Comparison of ENCODE assay signal across 10 mouse cellular contexts in the genomic region with DNA sequence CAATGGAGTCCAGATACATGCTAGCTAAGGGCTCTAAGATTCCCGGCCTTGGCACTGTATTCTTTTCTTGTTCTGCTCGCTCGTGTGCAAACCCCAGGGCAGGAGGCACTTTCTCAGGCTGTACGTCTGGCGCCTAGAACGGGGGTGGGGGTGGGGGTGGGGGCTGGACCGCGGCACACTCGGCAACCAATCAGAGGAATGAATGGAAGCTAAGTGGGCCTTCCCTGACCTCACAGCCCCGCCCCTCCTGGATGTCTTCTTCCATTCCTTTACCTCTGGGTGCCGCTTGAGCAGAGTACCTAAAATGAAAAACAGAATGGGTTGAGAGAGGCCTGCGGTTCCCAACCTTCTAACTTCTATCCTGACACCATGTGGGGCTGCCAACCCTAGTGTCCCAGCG. TPM values are rescaled to one million over a fixed set of nuclear protein-coding genes. Genes with fewer than 3 reads are reported as not detected.
DNase-seq lines count a peak whose midpoint lies in the region; ATAC-seq lines count a peak whose summit lies in the region.
"Had no signal": no experiment of that assay in that cellular context is flagged by ENCODE, and none has a peak within 500 bp of the region (broad histone marks: within the 10 kb centered on the region; RNA-seq: fewer than 3 reads in every experiment).

No protein-coding gene starts in this region.

- H3K9ac ChIP-seq in kidney, embryonic 15.5 days: no peak overlapping the region
- 0 out of 2 replicates have a peak overlapping the region, but pooled peaks have one; percentile 28 for H3K9ac ChIP-seq in embryonic facial prominence, embryonic 11.5 days (replicated peaks; ENCODE audit: low read length)
- H3K9ac ChIP-seq in limb, embryonic 12.5 days (replicated peaks): no peak overlapping the region
- H3K9ac ChIP-seq: liver, embryonic 15.5 days had no signal

- H3K4me3 ChIP-seq in kidney, embryonic 15.5 days (replicated peaks): no peak overlapping the region
- no peak overlapping the region for H3K4me3 ChIP-seq in embryonic facial prominence, embryonic 11.5 days (ENCODE audit: low read depth, low read length)
- no peak overlapping the region for H3K4me3 ChIP-seq in limb, embryonic 12.5 days (replicated peaks)
- H3K4me3 ChIP-seq: liver, embryonic 15.5 days had no signal

- H3K4me2 ChIP-seq in kidney, embryonic 15.5 days: no peak overlapping the region
- H3K4me2 ChIP-seq in embryonic facial prominence, embryonic 11.5 days (ENCODE audit: low read depth, low read length): peak overlapping the region; percentile 13; the same call in 1 of the 2 replicates
- H3K4me2 ChIP-seq in limb, embryonic 12.5 days: peak overlapping the region; percentile 8; the same call in 1 of the 2 replicates
- H3K4me2 ChIP-seq: liver, embryonic 15.5 days had no signal

- DNase-seq in kidney, postnatal 36 days: no peak
- DNase-seq in ZHBTc4 (ENCODE audit: low read depth, low spot score): peak; percentile 90
- peak; percentile 66 for DNase-seq in embryonic facial prominence, embryonic 11.5 days (ENCODE audit: low spot score)
- no peak for DNase-seq in layer of hippocampus, adult 11-12 months (ENCODE audit: low spot score)
- DNase-seq in cerebellum, postnatal 25 days: no peak
- DNase-seq: gastrocnemius, postnatal 10 days had no signal

- H3K9me3 ChIP-seq in kidney, embryonic 15.5 days (replicated peaks): no peaks in the 10 kb centered on the region
- no peaks in the 10 kb centered on the region for H3K9me3 ChIP-seq in embryonic facial prominence, embryonic 11.5 days (replicated peaks; ENCODE audit: control insufficient read depth, low read length)
- H3K9me3 ChIP-seq in limb, embryonic 12.5 days: no peaks in the 10 kb centered on the region
- H3K9me3 ChIP-seq: liver, embryonic 15.5 days had no signal

- peaks cover 34% of the 10 kb centered on the region for H3K4me1 ChIP-seq in kidney, embryonic 15.5 days
- H3K4me1 ChIP-seq in embryonic facial prominence, embryonic 11.5 days (ENCODE audit: control insufficient read depth, insufficient read depth, low read length): peaks cover 2% of the 10 kb centered on the region; the same call in 1 of the 2 replicates
- peaks cover 40% of the 10 kb centered on the region for H3K4me1 ChIP-seq in limb, embryonic 12.5 days (replicated peaks)

- no peak overlapping the region for H3K27ac ChIP-seq in kidney, embryonic 15.5 days
- no peak overlapping the region for H3K27ac ChIP-seq in embryonic facial prominence, embryonic 11.5 days (replicated peaks; ENCODE audit: low read depth, low read length)
- no peak overlapping the region for H3K27ac ChIP-seq in limb, embryonic 12.5 days
- H3K27ac ChIP-seq: liver, embryonic 15.5 days had no signal

- no peaks in the 10 kb centered on the region for H3K27me3 ChIP-seq in kidney, embryonic 15.5 days
- no peaks in the 10 kb centered on the region for H3K27me3 ChIP-seq in embryonic facial prominence, embryonic 11.5 days (ENCODE audit: control insufficient read depth, insufficient read depth, low read length)
- no peaks in the 10 kb centered on the region for H3K27me3 ChIP-seq in limb, embryonic 12.5 days

- WGBS in kidney, embryonic 15.5 days: 22% methylated on average over 13 of the region's 13 CpGs
- WGBS in embryonic facial prominence, embryonic 11.5 days: 5% methylated on average over 13 of the region's 13 CpGs
- WGBS in limb, embryonic 12.5 days: 11% methylated on average over 13 of the region's 13 CpGs

- peaks cover 55% of the 10 kb centered on the region for H3K36me3 ChIP-seq in kidney, embryonic 15.5 days
- no peaks in the 10 kb centered on the region for H3K36me3 ChIP-seq in embryonic facial prominence, embryonic 11.5 days (replicated peaks; ENCODE audit: control insufficient read depth, insufficient read depth, low read depth, low read length)
- peaks cover 41% of the 10 kb centered on the region for H3K36me3 ChIP-seq in limb, embryonic 12.5 days
- H3K36me3 ChIP-seq: G1E had no signal

- peak; percentile 13; the same call in 1 of the 2 replicates for ATAC-seq in kidney, embryonic 15.5 days (replicated peaks; ENCODE audit: low FRiP score)
- ATAC-seq in embryonic facial prominence, embryonic 11.5 days (replicated peaks; ENCODE audit: insufficient number of reproducible peaks, low FRiP score, low TSS enrichment, low read depth): peak; percentile 24; the same call in 1 of the 2 replicates
- no peak for ATAC-seq in limb, embryonic 12.5 days (ENCODE audit: insufficient number of reproducible peaks, insufficient read depth, low FRiP score, low TSS enrichment, low read depth)

RNA-seq across cellular contexts. Expression of a gene that starts 4.8 kb away (rescaled TPM):
- polyA plus RNA-seq in kidney, embryonic 15.5 days (2015; fragmentation: Nextera tagmentation; extraction: Ambion mirVana): 58.7 and 62.6 TPM in 2 replicates
- polyA plus RNA-seq in embryonic facial prominence, embryonic 11.5 days (2014; fragmentation: Nextera tagmentation; extraction: Ambion mirVana): 22.8 and 24.3 TPM in 2 replicates
- polyA plus RNA-seq in limb, embryonic 12.5 days (2016; fragmentation: Nextera tagmentation; extraction: Ambion mirVana): 37.3 and 38.6 TPM in 2 replicates
- polyA plus RNA-seq: G1E had no signal

RNA-seq across cellular contexts. Expression of a gene that starts 11.5 kb away (rescaled TPM):
- 4.4 and 4.8 TPM in 2 replicates for polyA plus RNA-seq in kidney, embryonic 15.5 days (2015; fragmentation: Nextera tagmentation; extraction: Ambion mirVana)
- 0.88 and 1.1 TPM in 2 replicates for polyA plus RNA-seq in embryonic facial prominence, embryonic 11.5 days (2014; fragmentation: Nextera tagmentation; extraction: Ambion mirVana)
- polyA plus RNA-seq in limb, embryonic 12.5 days (2016; fragmentation: Nextera tagmentation; extraction: Ambion mirVana): 1.0 and 1.3 TPM in 2 replicates
- polyA plus RNA-seq: G1E had no signal

RNA-seq across cellular contexts. Expression of a gene that starts 23.1 kb away (rescaled TPM):
- 0.19 and 0.24 TPM in 2 replicates for polyA plus RNA-seq in kidney, embryonic 15.5 days (2015; fragmentation: Nextera tagmentation; extraction: Ambion mirVana)
- polyA plus RNA-seq in embryonic facial prominence, embryonic 11.5 days (2014; fragmentation: Nextera tagmentation; extraction: Ambion mirVana): 0.22 TPM in 1 of 2 replicates, not detected in the other
- 0.56 and 0.60 TPM in 2 replicates for polyA plus RNA-seq in limb, embryonic 12.5 days (2016; fragmentation: Nextera tagmentation; extraction: Ambion mirVana)
- polyA plus RNA-seq: G1E; liver, embryonic 15.5 days had no signal

RNA-seq across cellular contexts. Expression of a gene that starts 40.2 kb away (rescaled TPM):
- 73.2 and 83.3 TPM in 2 replicates for polyA plus RNA-seq in kidney, embryonic 15.5 days (2015; fragmentation: Nextera tagmentation; extraction: Ambion mirVana)
- 36.6 and 39.5 TPM in 2 replicates for polyA plus RNA-seq in embryonic facial prominence, embryonic 11.5 days (2014; fragmentation: Nextera tagmentation; extraction: Ambion mirVana)
- 50.2 and 50.3 TPM in 2 replicates for polyA plus RNA-seq in limb, embryonic 12.5 days (2016; fragmentation: Nextera tagmentation; extraction: Ambion mirVana)

Comparison
In these comparisons a context has a peak if more than half of its experiments do, and no peak if none do; other contexts are left out.
1. DNase-seq: peak in ZHBTc4 (single experiment) and embryonic facial prominence, embryonic 11.5 days (single experiment); none in kidney, postnatal 36 days (0 of 2), layer of hippocampus, adult 11-12 months (single experiment) and cerebellum, postnatal 25 days (0 of 2).